Mouse (Mus musculus) hindlimb bud, embryonic 11.5 days (tissue): ENCODE data around the gene Kif13a.

ENCODE experiments used
- DNase-seq: peaks from one replicate; pipeline ENCODE4 v3.0.0-alpha.2; 2012; ENCODE audit warnings: low read depth, low spot score; ENCODE audit errors: extremely low spot score

Kif13a gene

GRCm38 (mm10) chr13:46786064-46786561 lies 143.6 kb downstream of the Kif13a start:
- DNase-seq = no peak

GRCm38 (mm10) chr13:46780379-46780778 lies 149.3 kb downstream of the Kif13a start:
- DNase-seq = no peak

GRCm38 (mm10) chr13:46779831-46780230 lies 149.8 kb downstream of the Kif13a start:
- DNase-seq = no peak

GRCm38 (mm10) chr13:46777461-46777860 lies 152.2 kb downstream of the Kif13a start:
- DNase-seq = no peak

GRCm38 (mm10) chr13:46776636-46777305 lies 152.9 kb downstream of the Kif13a start:
- DNase-seq = no peak

- DNase-seq = no peak
These were observed 154.7 kb downstream of the Kif13a start for GRCm38 (mm10) chr13:46774998-46775397.

GRCm38 (mm10) chr13:46772581-46772980 lies 157.1 kb downstream of the Kif13a start:
- DNase-seq = no peak

GRCm38 (mm10) chr13:46765361-46765760 lies 164.3 kb downstream of the Kif13a start:
- no peak for DNase-seq

GRCm38 (mm10) chr13:46763210-46763609 lies 166.5 kb downstream of the Kif13a start:
- DNase-seq = no peak

GRCm38 (mm10) chr13:46760921-46761320 lies 168.7 kb downstream of the Kif13a start:
- no peak for DNase-seq

- DNase-seq = no peak
These were observed 170.3 kb downstream of the Kif13a start for GRCm38 (mm10) chr13:46759281-46759809.

GRCm38 (mm10) chr13:46758627-46759026 lies 171.0 kb downstream of the Kif13a start:
- DNase-seq = no peak

GRCm38 (mm10) chr13:46757946-46758345 lies 171.7 kb downstream of the Kif13a start:
- no peak for DNase-seq

- no peak for DNase-seq
These were observed 176.4 kb downstream of the Kif13a start for GRCm38 (mm10) chr13:46753294-46753693.

GRCm38 (mm10) chr13:46752566-46753229 lies 177.0 kb downstream of the Kif13a start:
- DNase-seq = no peak

GRCm38 (mm10) chr13:46748138-46748873 lies 181.4 kb downstream of the Kif13a start:
- no peak for DNase-seq

GRCm38 (mm10) chr13:46743821-46744220 lies 185.8 kb downstream of the Kif13a start:
- DNase-seq = no peak

GRCm38 (mm10) chr13:46742367-46742766 lies 187.3 kb downstream of the Kif13a start:
- DNase-seq = no peak

- DNase-seq = no peak
These were observed 190.2 kb downstream of the Kif13a start for GRCm38 (mm10) chr13:46739426-46739825.

- DNase-seq = no peak
These were observed 192.2 kb downstream of the Kif13a start for GRCm38 (mm10) chr13:46737482-46737881.

- DNase-seq = no peak
These were observed 193.2 kb downstream of the Kif13a start for GRCm38 (mm10) chr13:46736479-46736865.
